In the genomic region with DNA sequence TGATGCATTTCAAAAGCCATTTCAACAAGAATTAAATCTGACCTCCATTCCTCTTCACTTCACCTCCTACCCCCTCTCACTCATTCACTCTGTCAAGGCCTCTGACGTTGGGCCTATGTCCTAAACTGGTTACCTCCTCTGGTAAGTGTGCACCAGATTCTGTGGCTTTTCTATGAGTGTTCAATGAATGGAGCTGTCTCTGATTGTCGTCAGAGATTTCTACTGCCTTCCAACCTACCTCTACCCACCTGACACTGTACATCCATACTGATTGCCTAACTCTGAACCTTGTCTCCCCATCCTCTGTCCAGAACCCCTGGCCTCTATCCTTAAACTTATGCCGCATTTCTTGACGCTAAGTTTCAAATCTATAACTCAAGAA, we compare ENCODE assay signal across 8 mouse cellular contexts. TPM values are rescaled to one million over a fixed set of nuclear protein-coding genes. Genes with fewer than 3 reads are reported as not detected.
DNase-seq lines count a peak whose midpoint lies in the region; ATAC-seq and TF ChIP-seq lines count a peak whose summit lies in the region.

No protein-coding gene starts in this region.

- ATAC-seq in embryonic facial prominence, embryonic 13.5 days (ENCODE audit: insufficient number of reproducible peaks, insufficient read depth, low FRiP score, low TSS enrichment, low read depth): no peak
- ATAC-seq in intestine, postnatal 0 days: peak; percentile 3
- ATAC-seq in neural tube, embryonic 13.5 days (ENCODE audit: low read depth): peak; percentile 7

- 7% methylated on average over 4 of the region's 4 CpGs for WGBS in liver, adult 2 months
- WGBS in embryonic facial prominence, embryonic 13.5 days: 24% methylated on average over 4 of the region's 4 CpGs
- WGBS in intestine, postnatal 0 days: 20% methylated on average over 4 of the region's 4 CpGs
- WGBS in neural tube, embryonic 13.5 days: 22% methylated on average over 4 of the region's 4 CpGs

- H3K36me3 ChIP-seq in liver, adult 2 months (ENCODE audit: control insufficient read depth, insufficient read depth, low read length): no peaks in the 10 kb centered on the region; the same call in 1 of the 2 replicates
- H3K36me3 ChIP-seq in embryonic facial prominence, embryonic 13.5 days: peaks cover 25% of the 10 kb centered on the region
- peaks cover 22% of the 10 kb centered on the region for H3K36me3 ChIP-seq in intestine, postnatal 0 days (ENCODE audit: control insufficient read depth, insufficient read depth)
- H3K36me3 ChIP-seq in neural tube, embryonic 13.5 days: peaks cover 32% of the 10 kb centered on the region

- no peak for TF ChIP-seq POLR2A in liver, adult 2 months (IDR thresholded peaks at IDR 0.05; ENCODE audit: extremely low read depth, insufficient read depth, low read length)

- no peaks in the 10 kb centered on the region for H3K27me3 ChIP-seq in liver, adult 2 months (ENCODE audit: control insufficient read depth, insufficient read depth, low read length)
- no peaks in the 10 kb centered on the region for H3K27me3 ChIP-seq in embryonic facial prominence, embryonic 13.5 days
- no peaks in the 10 kb centered on the region for H3K27me3 ChIP-seq in intestine, postnatal 0 days (replicated peaks; ENCODE audit: control insufficient read depth, insufficient read depth, low read length)
- H3K27me3 ChIP-seq in neural tube, embryonic 13.5 days: no peaks in the 10 kb centered on the region

- H3K79me2 ChIP-seq in liver, adult 2 months (ENCODE audit: control insufficient read depth, insufficient read depth, low read length): no peaks in the 10 kb centered on the region

- no peak for DNase-seq in liver, adult 2 months (ENCODE audit: extremely low read depth, low read depth, low spot score)
- DNase-seq in liver: no peak
- DNase-seq in retina, embryonic 14.5 days (ENCODE audit: low spot score): no peak
- no peak for DNase-seq in adrenal gland, postnatal 36 days
- DNase-seq in thymus, postnatal 14 days: no peak

- H3K9ac ChIP-seq in liver, adult 2 months (ENCODE audit: low read depth, low read length): peak overlapping the region; percentile 4
- H3K9ac ChIP-seq in embryonic facial prominence, embryonic 13.5 days: peak overlapping the region; percentile 70
- H3K9ac ChIP-seq in intestine, postnatal 0 days (ENCODE audit: low read depth, low read length): peak overlapping the region; percentile 65; the same call in 1 of the 2 replicates
- H3K9ac ChIP-seq in neural tube, embryonic 13.5 days: peak overlapping the region; percentile 77

- H3K9me3 ChIP-seq in embryonic facial prominence, embryonic 13.5 days: no peaks in the 10 kb centered on the region
- H3K9me3 ChIP-seq in intestine, postnatal 0 days (ENCODE audit: control insufficient read depth): no peaks in the 10 kb centered on the region
- H3K9me3 ChIP-seq in neural tube, embryonic 13.5 days: no peaks in the 10 kb centered on the region

- H3K4me3 ChIP-seq in liver, adult 2 months (ENCODE audit: insufficient read depth, low read depth, low read length): peak overlapping the region; percentile 81; the same call in 1 of the 2 replicates
- peak overlapping the region; percentile 70 for H3K4me3 ChIP-seq in embryonic facial prominence, embryonic 13.5 days
- peak overlapping the region; percentile 81 for H3K4me3 ChIP-seq in intestine, postnatal 0 days (ENCODE audit: low read depth, low read length)
- H3K4me3 ChIP-seq in neural tube, embryonic 13.5 days: peak overlapping the region; percentile 66

- peak overlapping the region; percentile 61 for H3K4me2 ChIP-seq in embryonic facial prominence, embryonic 13.5 days
- peak overlapping the region; percentile 66 for H3K4me2 ChIP-seq in intestine, postnatal 0 days (replicated peaks; ENCODE audit: low read depth)
- H3K4me2 ChIP-seq in neural tube, embryonic 13.5 days: peak overlapping the region; percentile 58

- TF ChIP-seq CTCF in liver, adult 2 months (IDR thresholded peaks at IDR 0.05; ENCODE audit: low read depth, low read length): no peak
- TF ChIP-seq CTCF in intestine, postnatal 0 days (IDR thresholded peaks at IDR 0.05; ENCODE audit: low read depth): no peak

- H3K4me1 ChIP-seq in liver, adult 2 months (ENCODE audit: control insufficient read depth, insufficient read depth, low read length): peaks cover 13% of the 10 kb centered on the region
- peaks cover 7% of the 10 kb centered on the region; the same call in 1 of the 2 replicates for H3K4me1 ChIP-seq in embryonic facial prominence, embryonic 13.5 days
- H3K4me1 ChIP-seq in intestine, postnatal 0 days (replicated peaks; ENCODE audit: control insufficient read depth, insufficient read depth, low read length): no peaks in the 10 kb centered on the region
- H3K4me1 ChIP-seq in neural tube, embryonic 13.5 days (replicated peaks): peaks cover 27% of the 10 kb centered on the region

- H3K27ac ChIP-seq in liver, adult 2 months (replicated peaks; ENCODE audit: insufficient read depth, low read depth, low read length): peak overlapping the region; percentile 78
- peak overlapping the region; percentile 93 for H3K27ac ChIP-seq in embryonic facial prominence, embryonic 13.5 days
- H3K27ac ChIP-seq in intestine, postnatal 0 days (ENCODE audit: low read depth, low read length): peak overlapping the region; percentile 95; the same call in 1 of the 2 replicates
- peak overlapping the region; percentile 96 for H3K27ac ChIP-seq in neural tube, embryonic 13.5 days (replicated peaks)

RNA-seq across cellular contexts. Expression of a gene that starts 0.8 kb away (rescaled TPM):
- 8.7 and 10.1 TPM in 2 replicates for total RNA-seq in liver, adult 2 months (2014; rRNA removed)
- polyA plus RNA-seq in liver, adult 2 months (2012; rRNA removed): 27.5 and 28.3 TPM in 2 replicates
- 72.2 and 74.2 TPM in 2 replicates for polyA plus RNA-seq in embryonic facial prominence, embryonic 13.5 days (2015; fragmentation: Nextera tagmentation; extraction: Ambion mirVana)
- 96.2 and 103 TPM in 2 replicates for polyA plus RNA-seq in intestine, postnatal 0 days (2015; fragmentation: Nextera tagmentation; extraction: Ambion mirVana)
- polyA plus RNA-seq in neural tube, embryonic 13.5 days (2015; fragmentation: Nextera tagmentation; extraction: Ambion mirVana): 114 and 125 TPM in 2 replicates
- 10 to 100 TPM; 50.9 to 59.0 TPM for total RNA-seq in adrenal gland, postnatal 36 days (2021)

RNA-seq across cellular contexts. Expression of a gene that starts 3.0 kb away (rescaled TPM):
- 0.09 and 0.20 TPM in 2 replicates for total RNA-seq in liver, adult 2 months (2014; rRNA removed)
- 0.39 TPM in 1 of 2 replicates, not detected in the other for polyA plus RNA-seq in liver, adult 2 months (2012; rRNA removed)
- polyA plus RNA-seq in embryonic facial prominence, embryonic 13.5 days (2015; fragmentation: Nextera tagmentation; extraction: Ambion mirVana): 2.2 and 5.2 TPM in 2 replicates
- 0.22 TPM in 1 of 2 replicates, not detected in the other for polyA plus RNA-seq in intestine, postnatal 0 days (2015; fragmentation: Nextera tagmentation; extraction: Ambion mirVana)
- polyA plus RNA-seq in neural tube, embryonic 13.5 days (2015; fragmentation: Nextera tagmentation; extraction: Ambion mirVana): 0.35 TPM in 1 of 2 replicates, not detected in the other
- total RNA-seq in adrenal gland, postnatal 36 days (2021): not detected

RNA-seq across cellular contexts. Expression of a gene that starts 3.0 kb away (rescaled TPM):
- not detected in 2 replicates for total RNA-seq in liver, adult 2 months (2014; rRNA removed)
- 0.67 and 1.1 TPM in 2 replicates for polyA plus RNA-seq in liver, adult 2 months (2012; rRNA removed)
- 60.5 and 96.6 TPM in 2 replicates for polyA plus RNA-seq in embryonic facial prominence, embryonic 13.5 days (2015; fragmentation: Nextera tagmentation; extraction: Ambion mirVana)
- not detected in 2 replicates for polyA plus RNA-seq in intestine, postnatal 0 days (2015; fragmentation: Nextera tagmentation; extraction: Ambion mirVana)
- polyA plus RNA-seq in neural tube, embryonic 13.5 days (2015; fragmentation: Nextera tagmentation; extraction: Ambion mirVana): 9.7 and 13.9 TPM in 2 replicates
- under 1 TPM; 0.50 to 0.56 TPM for total RNA-seq in adrenal gland, postnatal 36 days (2021)

RNA-seq across cellular contexts. Expression of a gene that starts 11.3 kb away (rescaled TPM):
- total RNA-seq in liver, adult 2 months (2014; rRNA removed): 35.4 and 46.6 TPM in 2 replicates
- 98.2 and 99.3 TPM in 2 replicates for polyA plus RNA-seq in liver, adult 2 months (2012; rRNA removed)
- 69.2 and 77.7 TPM in 2 replicates for polyA plus RNA-seq in embryonic facial prominence, embryonic 13.5 days (2015; fragmentation: Nextera tagmentation; extraction: Ambion mirVana)
- 63.9 and 64.0 TPM in 2 replicates for polyA plus RNA-seq in intestine, postnatal 0 days (2015; fragmentation: Nextera tagmentation; extraction: Ambion mirVana)
- polyA plus RNA-seq in neural tube, embryonic 13.5 days (2015; fragmentation: Nextera tagmentation; extraction: Ambion mirVana): 78.8 and 89.1 TPM in 2 replicates
- total RNA-seq in adrenal gland, postnatal 36 days (2021): 100 to 1,000 TPM in 1 of 2 experiments, 10 to 100 TPM in 1; 86.0 to 106 TPM

RNA-seq across cellular contexts. Expression of a gene that starts 17.6 kb away (rescaled TPM):
- total RNA-seq in liver, adult 2 months (2014; rRNA removed): 3.9 and 4.2 TPM in 2 replicates
- polyA plus RNA-seq in liver, adult 2 months (2012; rRNA removed): 10.2 and 13.8 TPM in 2 replicates
- polyA plus RNA-seq in embryonic facial prominence, embryonic 13.5 days (2015; fragmentation: Nextera tagmentation; extraction: Ambion mirVana): 4.1 and 4.5 TPM in 2 replicates
- polyA plus RNA-seq in intestine, postnatal 0 days (2015; fragmentation: Nextera tagmentation; extraction: Ambion mirVana): 1.9 and 2.4 TPM in 2 replicates
- 3.4 and 4.0 TPM in 2 replicates for polyA plus RNA-seq in neural tube, embryonic 13.5 days (2015; fragmentation: Nextera tagmentation; extraction: Ambion mirVana)
- 10 to 100 TPM; 21.0 to 25.0 TPM for total RNA-seq in adrenal gland, postnatal 36 days (2021)

Comparison
In these comparisons a context has a peak if more than half of its experiments do, and no peak if none do; other contexts are left out.
1. H3K9ac ChIP-seq: peak in every context shown above with its lines; median percentile 77 in neural tube, embryonic 13.5 days; 70 in embryonic facial prominence, embryonic 13.5 days; 65 in intestine, postnatal 0 days; 4 in liver, adult 2 months.